Mouse (Mus musculus) yolk sac, embryonic 10.5 days (tissue): ENCODE measurements around the gene Ecpas.
A peak's percentile ranks its signal among the peaks of the same experiment; 100 is the strongest.

Experiments
- DNase-seq: peaks from one replicate; pipeline ENCODE4 v3.0.0-alpha.2; 2017; ENCODE audit warnings: low spot score

The Ecpas gene

GRCm38 (mm10) chr4:58911069-58911830 lies 1.3 kb downstream of the Ecpas start:
- peak; percentile 73 for DNase-seq

GRCm38 (mm10) chr4:58910175-58911068 lies 2.1 kb downstream of the Ecpas start:
- no peak for DNase-seq

GRCm38 (mm10) chr4:58907453-58907852 lies 5.1 kb downstream of the Ecpas start:
- DNase-seq = no peak

- DNase-seq = no peak
Measured at GRCm38 (mm10) chr4:58898318-58898717, 14.2 kb downstream of the Ecpas start.

GRCm38 (mm10) chr4:58897436-58897835 lies 15.1 kb downstream of the Ecpas start:
- no peak for DNase-seq

- no peak for DNase-seq
Measured at GRCm38 (mm10) chr4:58894399-58894798, 18.1 kb downstream of the Ecpas start.

- DNase-seq = no peak
Measured at GRCm38 (mm10) chr4:58890035-58890782, 22.3 kb downstream of the Ecpas start.

GRCm38 (mm10) chr4:58888568-58888967 lies 24.0 kb downstream of the Ecpas start:
- DNase-seq = no peak

GRCm38 (mm10) chr4:58887626-58888025 lies 24.9 kb downstream of the Ecpas start:
- no peak for DNase-seq

- DNase-seq = no peak
Measured at GRCm38 (mm10) chr4:58886778-58887177, 25.8 kb downstream of the Ecpas start.

- DNase-seq = no peak
Measured at GRCm38 (mm10) chr4:58885341-58885740, 27.2 kb downstream of the Ecpas start.

- no peak for DNase-seq
Measured at GRCm38 (mm10) chr4:58883841-58884240, 28.7 kb downstream of the Ecpas start.

GRCm38 (mm10) chr4:58874373-58874772 lies 38.2 kb downstream of the Ecpas start:
- DNase-seq = no peak

- no peak for DNase-seq
Measured at GRCm38 (mm10) chr4:58867242-58867641, 45.3 kb downstream of the Ecpas start.

- DNase-seq = no peak
Measured at GRCm38 (mm10) chr4:58832908-58833307, 79.6 kb downstream of the Ecpas start.

GRCm38 (mm10) chr4:58825921-58826320 lies 86.6 kb downstream of the Ecpas start:
- no peak for DNase-seq

GRCm38 (mm10) chr4:58787616-58788015 lies 124.9 kb downstream of the Ecpas start, which contains the start of gene Olfr267:
Gene Olfr267, minus strand, starts transcription at chr4:58787716.
- DNase-seq = no peak

- no peak for DNase-seq
Measured at GRCm38 (mm10) chr4:58786659-58787058, 125.9 kb downstream of the Ecpas start.

GRCm38 (mm10) chr4:58763417-58763816 lies 149.1 kb downstream of the Ecpas start:
- DNase-seq = no peak

- DNase-seq = no peak
Measured at GRCm38 (mm10) chr4:58749510-58749909, 163.0 kb downstream of the Ecpas start.

GRCm38 (mm10) chr4:58749101-58749500 lies 163.4 kb downstream of the Ecpas start:
- no peak for DNase-seq
